8 mouse cellular contexts compared by ENCODE assay signal in the genomic region with DNA sequence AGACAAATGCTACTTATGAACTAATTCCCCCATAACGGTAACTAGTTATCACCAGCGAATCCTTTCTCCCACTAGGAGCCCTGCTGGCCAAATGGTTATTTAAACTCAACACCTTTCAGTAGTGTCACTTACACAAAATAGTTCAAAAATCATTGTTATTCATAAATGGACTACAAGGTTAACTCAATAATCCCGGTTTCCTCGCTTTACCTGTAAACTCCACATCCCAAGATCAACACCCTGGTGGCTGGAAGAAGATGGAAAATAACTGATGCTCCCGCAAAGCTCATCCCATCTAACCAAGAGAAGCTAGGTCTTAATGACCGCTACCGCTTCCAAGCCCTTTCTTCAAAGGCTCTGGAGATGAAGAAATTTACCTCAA. TPM values are rescaled to one million over a fixed set of nuclear protein-coding genes. Genes with fewer than 3 reads are reported as not detected.
DNase-seq lines count a peak whose midpoint lies in the region; ATAC-seq lines count a peak whose summit lies in the region.

No protein-coding gene starts in this region.

- intact Hi-C loops in gastrocnemius, postnatal 14 days (cut with DNase I; ENCODE audit: low total_unique reads) = no loop called here

- H3K4me3 ChIP-seq in lung, embryonic 16.5 days (ENCODE audit: low read length) = peak overlapping the region; percentile 99
- peak overlapping the region; percentile 98 for H3K4me3 ChIP-seq in limb, embryonic 11.5 days (ENCODE audit: low read depth, low read length)
- H3K4me3 ChIP-seq in neural tube, embryonic 15.5 days (replicated peaks) = peak overlapping the region; percentile 95

- DNase-seq in lung, postnatal 10 days = no peak
- no peak for DNase-seq in limb, embryonic 11.5 days (ENCODE audit: low spot score)
- no peak for DNase-seq in gastrocnemius, postnatal 14 days
- no peak for DNase-seq in embryo, embryonic 11 days

- WGBS in lung, embryonic 16.5 days = under 1% methylated on average over 7 of the region's 7 CpGs
- 2% methylated on average over 7 of the region's 7 CpGs for WGBS in limb, embryonic 11.5 days
- under 1% methylated on average over 7 of the region's 7 CpGs for WGBS in neural tube, embryonic 15.5 days

- no peaks in the 10 kb centered on the region for H3K27me3 ChIP-seq in lung, embryonic 16.5 days (ENCODE audit: control insufficient read depth, insufficient read depth, low read depth, low read length)
- no peaks in the 10 kb centered on the region for H3K27me3 ChIP-seq in limb, embryonic 11.5 days (ENCODE audit: control insufficient read depth, insufficient read depth, low read length)
- no peaks in the 10 kb centered on the region for H3K27me3 ChIP-seq in neural tube, embryonic 15.5 days (replicated peaks)

- H3K27ac ChIP-seq in lung, embryonic 16.5 days (ENCODE audit: low read length) = peak overlapping the region; percentile 41; the same call in 1 of the 2 replicates
- H3K27ac ChIP-seq in limb, embryonic 11.5 days (replicated peaks; ENCODE audit: low read depth, low read length) = no peak overlapping the region
- peak overlapping the region; percentile 87 for H3K27ac ChIP-seq in neural tube, embryonic 15.5 days (replicated peaks)

- peaks cover 8% of the 10 kb centered on the region for H3K4me1 ChIP-seq in lung, embryonic 16.5 days (replicated peaks; ENCODE audit: control insufficient read depth, insufficient read depth, low read length)
- H3K4me1 ChIP-seq in limb, embryonic 11.5 days (ENCODE audit: control insufficient read depth, insufficient read depth, low read length) = no peaks in the 10 kb centered on the region; the same call in 1 of the 2 replicates
- peaks cover 17% of the 10 kb centered on the region for H3K4me1 ChIP-seq in neural tube, embryonic 15.5 days

- ATAC-seq in lung, embryonic 16.5 days (ENCODE audit: low read depth) = no peak; the same call in 1 of the 2 replicates
- peak; percentile 29 for ATAC-seq in erythroblast, adult 5-6 weeks (replicated peaks; ENCODE audit: low FRiP score, poor library complexity, severe bottlenecking)
- ATAC-seq in limb, embryonic 11.5 days (ENCODE audit: insufficient number of reproducible peaks, low FRiP score, low TSS enrichment, low read depth) = no peak
- ATAC-seq in neural tube, embryonic 15.5 days (ENCODE audit: low FRiP score) = peak; percentile 13
- no peak for ATAC-seq in megakaryocyte progenitor cell, adult 5-6 weeks (replicated peaks; ENCODE audit: poor library complexity)

- H3K4me2 ChIP-seq in lung, embryonic 16.5 days (ENCODE audit: low read depth, low read length) = peak overlapping the region; percentile 73
- peak overlapping the region; percentile 48 for H3K4me2 ChIP-seq in limb, embryonic 11.5 days (ENCODE audit: low read depth, severe bottlenecking)
- H3K4me2 ChIP-seq in neural tube, embryonic 15.5 days = peak overlapping the region; percentile 74

- peak overlapping the region; percentile 72 for H3K9ac ChIP-seq in lung, embryonic 16.5 days (ENCODE audit: low read length)
- H3K9ac ChIP-seq in limb, embryonic 11.5 days (ENCODE audit: low read length) = peak overlapping the region; percentile 53
- peak overlapping the region; percentile 61 for H3K9ac ChIP-seq in neural tube, embryonic 15.5 days (replicated peaks)

- no peaks in the 10 kb centered on the region for H3K9me3 ChIP-seq in lung, embryonic 16.5 days (ENCODE audit: control insufficient read depth, low read length)
- H3K9me3 ChIP-seq in limb, embryonic 11.5 days (ENCODE audit: control insufficient read depth, low read length) = no peaks in the 10 kb centered on the region
- no peaks in the 10 kb centered on the region for H3K9me3 ChIP-seq in neural tube, embryonic 15.5 days (replicated peaks)

- H3K36me3 ChIP-seq in lung, embryonic 16.5 days (ENCODE audit: control insufficient read depth, insufficient read depth, low read length) = no peaks in the 10 kb centered on the region
- no peaks in the 10 kb centered on the region for H3K36me3 ChIP-seq in limb, embryonic 11.5 days (ENCODE audit: control insufficient read depth, insufficient read depth, low read length)
- no peaks in the 10 kb centered on the region for H3K36me3 ChIP-seq in neural tube, embryonic 15.5 days

RNA-seq across cellular contexts. Expression of a gene that starts 0.3 kb away (rescaled TPM):
- polyA plus RNA-seq in lung, embryonic 16.5 days (2015; fragmentation: Nextera tagmentation; extraction: Ambion mirVana) = 20.7 and 21.0 TPM in 2 replicates
- 45.6 and 50.7 TPM in 2 replicates for total RNA-seq in erythroblast, adult 5-6 weeks (2015; ENCODE audit: low replicate concordance)
- 73.9 and 79.5 TPM in 2 replicates for total RNA-seq in erythroblast, adult 5-6 weeks (2017; ENCODE audit: low replicate concordance)
- 21.4 and 22.1 TPM in 2 replicates for polyA plus RNA-seq in limb, embryonic 11.5 days (2014; fragmentation: Nextera tagmentation; extraction: Ambion mirVana)
- 7.3 and 11.0 TPM in 2 replicates for polyA plus RNA-seq in neural tube, embryonic 15.5 days (2015; fragmentation: Nextera tagmentation; extraction: Ambion mirVana)
- total RNA-seq in gastrocnemius, postnatal 14 days (2021) = 1 to 10 TPM; 3.4 to 4.8 TPM
- 12.8 and 21.5 TPM in 2 replicates for total RNA-seq in megakaryocyte progenitor cell, adult 5-6 weeks (2015)
- total RNA-seq in megakaryocyte progenitor cell, adult 5-6 weeks (2017) = 19.1 and 25.2 TPM in 2 replicates

RNA-seq across cellular contexts. Expression of a gene that starts 0.5 kb away (rescaled TPM):
- 196 and 214 TPM in 2 replicates for polyA plus RNA-seq in lung, embryonic 16.5 days (2015; fragmentation: Nextera tagmentation; extraction: Ambion mirVana)
- 162 and 171 TPM in 2 replicates for total RNA-seq in erythroblast, adult 5-6 weeks (2015; ENCODE audit: low replicate concordance)
- total RNA-seq in erythroblast, adult 5-6 weeks (2017; ENCODE audit: low replicate concordance) = 317 and 358 TPM in 2 replicates
- polyA plus RNA-seq in limb, embryonic 11.5 days (2014; fragmentation: Nextera tagmentation; extraction: Ambion mirVana) = 209 and 222 TPM in 2 replicates
- 28.3 and 72.3 TPM in 2 replicates for polyA plus RNA-seq in neural tube, embryonic 15.5 days (2015; fragmentation: Nextera tagmentation; extraction: Ambion mirVana)
- 10 to 100 TPM; 15.2 to 17.1 TPM for total RNA-seq in gastrocnemius, postnatal 14 days (2021)
- total RNA-seq in megakaryocyte progenitor cell, adult 5-6 weeks (2015) = 350 and 351 TPM in 2 replicates
- total RNA-seq in megakaryocyte progenitor cell, adult 5-6 weeks (2017) = 603 and 719 TPM in 2 replicates

RNA-seq across cellular contexts. Expression of a gene that starts 40.5 kb away (rescaled TPM):
- 101 and 115 TPM in 2 replicates for polyA plus RNA-seq in lung, embryonic 16.5 days (2015; fragmentation: Nextera tagmentation; extraction: Ambion mirVana)
- 378 and 394 TPM in 2 replicates for total RNA-seq in erythroblast, adult 5-6 weeks (2015; ENCODE audit: low replicate concordance)
- 264 and 376 TPM in 2 replicates for total RNA-seq in erythroblast, adult 5-6 weeks (2017; ENCODE audit: low replicate concordance)
- 213 and 220 TPM in 2 replicates for polyA plus RNA-seq in limb, embryonic 11.5 days (2014; fragmentation: Nextera tagmentation; extraction: Ambion mirVana)
- 25.3 and 43.6 TPM in 2 replicates for polyA plus RNA-seq in neural tube, embryonic 15.5 days (2015; fragmentation: Nextera tagmentation; extraction: Ambion mirVana)
- total RNA-seq in gastrocnemius, postnatal 14 days (2021) = 1 to 10 TPM; 3.8 to 3.9 TPM
- total RNA-seq in megakaryocyte progenitor cell, adult 5-6 weeks (2015) = 55.8 and 64.4 TPM in 2 replicates
- 15.7 and 17.7 TPM in 2 replicates for total RNA-seq in megakaryocyte progenitor cell, adult 5-6 weeks (2017)

Comparison
In these comparisons a context has a peak if more than half of its experiments do, and no peak if none do; other contexts are left out.
1. ATAC-seq: peak in erythroblast, adult 5-6 weeks (single experiment) and neural tube, embryonic 15.5 days (single experiment); none in lung, embryonic 16.5 days (single experiment), limb, embryonic 11.5 days (single experiment) and megakaryocyte progenitor cell, adult 5-6 weeks (single experiment).
2. RNA of a gene that starts 0.5 kb away (total RNA-seq): 350 to 719 TPM in megakaryocyte progenitor cell, adult 5-6 weeks and 162 to 358 TPM in erythroblast, adult 5-6 weeks; 15.2 to 17.1 TPM in gastrocnemius, postnatal 14 days; every median in the first group is over 4 times any median in the second.
3. RNA of a gene that starts 40.5 kb away (total RNA-seq): 264 to 394 TPM in erythroblast, adult 5-6 weeks; 15.7 to 64.4 TPM in megakaryocyte progenitor cell, adult 5-6 weeks and 3.8 to 3.9 TPM in gastrocnemius, postnatal 14 days; every median in the first group is over 4 times any median in the second.
4. Peak in every context shown above with its lines, with median percentiles within 50 percentile points of each other: H3K4me2 ChIP-seq, H3K4me3 ChIP-seq and H3K9ac ChIP-seq.